Mouse (Mus musculus) fat pad, adult 2 months (tissue): ENCODE measurements around the gene Nkd1.

Experiments
- DNase-seq: peaks from one replicate; pipeline ENCODE4 v3.0.0-alpha.2; 2011; ENCODE audit warnings: low read depth, low spot score; ENCODE audit errors: extremely low read depth

The Nkd1 gene

GRCm38 (mm10) chr8:88572941-88573645 lies 51.9 kb downstream of the Nkd1 start:
- no peak for DNase-seq

- peak; percentile 16 for DNase-seq
These were observed 53.8 kb downstream of the Nkd1 start for GRCm38 (mm10) chr8:88574975-88575374.

GRCm38 (mm10) chr8:88576351-88577142 lies 55.4 kb downstream of the Nkd1 start:
- peak; percentile 57 for DNase-seq

GRCm38 (mm10) chr8:88577666-88578065 lies 56.5 kb downstream of the Nkd1 start:
- DNase-seq: peak; percentile 86

GRCm38 (mm10) chr8:88578413-88579175 lies 57.4 kb downstream of the Nkd1 start:
- DNase-seq: no peak

GRCm38 (mm10) chr8:88579246-88579645 lies 58.1 kb downstream of the Nkd1 start:
- no peak for DNase-seq

- DNase-seq: no peak
These were observed 58.6 kb downstream of the Nkd1 start for GRCm38 (mm10) chr8:88579668-88580330.

- DNase-seq: no peak
These were observed 59.6 kb downstream of the Nkd1 start for GRCm38 (mm10) chr8:88580785-88581184.

GRCm38 (mm10) chr8:88583863-88584262 lies 62.7 kb downstream of the Nkd1 start:
- no peak for DNase-seq

GRCm38 (mm10) chr8:88588205-88588889 lies 67.2 kb downstream of the Nkd1 start:
- no peak for DNase-seq

GRCm38 (mm10) chr8:88590226-88590625 lies 69.1 kb downstream of the Nkd1 start:
- no peak for DNase-seq

- DNase-seq: no peak
These were observed 72.8 kb downstream of the Nkd1 start for GRCm38 (mm10) chr8:88593947-88594346.

GRCm38 (mm10) chr8:88596042-88596441 lies 74.9 kb downstream of the Nkd1 start:
- DNase-seq: no peak

- DNase-seq: no peak
These were observed 77.4 kb downstream of the Nkd1 start for GRCm38 (mm10) chr8:88598578-88598977.

- DNase-seq: no peak
These were observed 78.3 kb downstream of the Nkd1 start for GRCm38 (mm10) chr8:88599491-88599890.

- no peak for DNase-seq
These were observed 82.4 kb downstream of the Nkd1 start for GRCm38 (mm10) chr8:88603446-88603989.

- DNase-seq: no peak
These were observed 83.2 kb downstream of the Nkd1 start for GRCm38 (mm10) chr8:88604065-88605038.

- no peak for DNase-seq
These were observed 84.3 kb downstream of the Nkd1 start for GRCm38 (mm10) chr8:88605361-88606040.
